Mouse (Mus musculus) limb, embryonic 13.5 days (tissue): ENCODE results near the gene Ppt2. TPM values are rescaled to one million over a fixed set of nuclear protein-coding genes. Genes with fewer than 3 reads are reported as not detected.
A peak's percentile ranks its signal among the peaks of the same experiment; 100 is the strongest.

Source experiments
- ATAC-seq: fragments of 200-750 bp; cut with Nextera tagmentation; 2 replicates; pipeline ENCODE4 v1.8.0; 2017; ENCODE audit warnings: low read depth, moderate number of reproducible peaks, moderate TSS enrichment; ENCODE audit not compliant: low FRiP score
- H3K27ac ChIP-seq: fragments of 300-500 bp; sonication (generic); 2 replicates; pipeline ENCODE4 v1.5.1; 2015; ENCODE audit warnings: inconsistent platforms, mild to moderate bottlenecking, moderate library complexity
- H3K27me3 ChIP-seq: fragments of 300-500 bp; sonication (generic); 2 replicates; pipeline ENCODE4 v1.6.1; 2015; ENCODE audit warnings: mild to moderate bottlenecking, inconsistent platforms
- H3K36me3 ChIP-seq: fragments of 300-500 bp; sonication (generic); 2 replicates; pipeline ENCODE4 v1.6.1; 2015; ENCODE audit warnings: inconsistent platforms, mild to moderate bottlenecking, moderate library complexity
- H3K4me1 ChIP-seq: fragments of 300-500 bp; sonication (generic); 2 replicates; pipeline ENCODE4 v1.6.1; 2015; ENCODE audit warnings: inconsistent platforms
- H3K4me2 ChIP-seq: fragments of 300-500 bp; sonication (generic); replicated peaks from 2 replicates; pipeline ENCODE4 v1.6.1; 2015; ENCODE audit warnings: inconsistent platforms, mild to moderate bottlenecking, moderate library complexity
- H3K4me3 ChIP-seq: fragments of 300-500 bp; sonication (generic); 2 replicates; pipeline ENCODE4 v1.5.1; 2015; ENCODE audit warnings: moderate library complexity, mild to moderate bottlenecking, inconsistent platforms
- H3K9ac ChIP-seq: fragments of 300-500 bp; sonication (generic); 2 replicates; pipeline ENCODE4 v1.6.1; 2015; ENCODE audit warnings: mild to moderate bottlenecking, inconsistent platforms
- H3K9me3 ChIP-seq: fragments of 300-500 bp; sonication (generic); 2 replicates; pipeline ENCODE4 v1.6.1; 2016; ENCODE audit warnings: inconsistent platforms
- WGBS: fragments of 180-500 bp; shearing (Covaris S2); methylation state at CpG from one replicate; pipeline ENCODE4 v1.1.7; 2015; 5-methylcytosine and 5-hydroxymethylcytosine counted together
- polyA plus RNA-seq: library from polyadenylated mRNA; unstranded; fragments of >200 nt; fragmentation: Nextera tagmentation; extraction: Ambion mirVana; gene quantifications from 2 replicates; pipeline ENCODE4 v1.2.1, GENCODE M21; 2015

The Ppt2 gene
- polyA plus RNA-seq, 1 experiment from 2014 or later, result 24.4 TPM

DNA sequence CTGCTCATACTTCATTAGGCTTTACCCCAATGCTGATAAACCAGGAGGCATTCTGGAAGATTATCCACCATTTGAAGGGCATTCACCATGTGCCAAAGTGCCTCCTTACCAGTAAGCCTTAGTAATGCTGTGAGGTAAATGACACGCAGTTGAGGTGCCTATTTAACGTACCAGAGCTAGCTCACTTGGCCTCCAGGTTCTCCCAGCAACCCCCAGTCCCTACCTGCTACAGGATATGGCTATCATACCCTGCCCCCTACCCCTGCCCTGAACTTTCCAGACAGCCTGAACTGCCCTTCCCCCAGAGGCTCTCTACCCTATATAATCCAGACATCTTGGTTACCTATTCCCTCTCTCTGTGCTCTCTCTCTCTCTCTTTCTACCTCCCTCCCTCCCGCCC lies 39.5 kb downstream of the Ppt2 start:
- WGBS, result 37% methylated on average over 3 of the region's 3 CpGs
- Histone ChIP-seq H3K27ac (peak overlapping the region; percentile 98; the same call in 1 of the 2 replicates), H3K4me1 (peaks cover 55% of the 10 kb centered on the region)

DNA sequence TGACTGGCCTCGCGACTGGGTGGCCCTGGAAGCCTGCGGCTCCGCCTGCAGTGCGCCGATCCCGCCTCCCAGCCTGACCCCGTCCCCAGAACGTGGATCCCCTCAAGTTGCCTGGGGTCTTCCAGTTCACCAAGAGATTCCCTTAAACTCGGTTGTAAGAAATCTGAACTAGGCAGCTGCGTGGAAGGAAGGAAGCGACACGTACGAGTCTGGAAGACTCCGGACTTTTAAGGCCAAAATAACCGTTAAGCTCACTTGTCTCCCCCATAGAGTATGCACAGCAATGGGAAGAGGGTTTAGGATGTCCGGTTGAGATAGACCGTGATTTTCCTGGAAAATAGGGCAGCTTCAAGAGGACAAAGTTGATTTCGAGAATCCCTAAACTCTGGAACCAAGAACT lies 40.5 kb downstream of the Ppt2 start:
- no peaks in the 10 kb centered on the region for H3K36me3 ChIP-seq
- peak overlapping the region; percentile 75 for H3K4me3 ChIP-seq
- H3K9ac ChIP-seq, result peak overlapping the region; percentile 94
- H3K4me1 ChIP-seq, result peaks cover 49% of the 10 kb centered on the region
- no peaks in the 10 kb centered on the region for H3K9me3 ChIP-seq
- 4% methylated on average over 19 of the region's 19 CpGs for WGBS
- peak overlapping the region; percentile 98 for H3K27ac ChIP-seq
- peak overlapping the region; percentile 98 for H3K4me2 ChIP-seq
- no peaks in the 10 kb centered on the region for H3K27me3 ChIP-seq
- no peak for ATAC-seq

More for the DNA sequence above, 39.5 kb downstream of the Ppt2 start:
- Histone ChIP-seq H3K9me3 (no peaks in the 10 kb centered on the region), H3K4me3 (no peak overlapping the region), H3K9ac (no peak overlapping the region), H3K27me3 (no peaks in the 10 kb centered on the region), H3K4me2 (peak overlapping the region; percentile 98), H3K36me3 (no peaks in the 10 kb centered on the region)
- no peak for ATAC-seq

DNA sequence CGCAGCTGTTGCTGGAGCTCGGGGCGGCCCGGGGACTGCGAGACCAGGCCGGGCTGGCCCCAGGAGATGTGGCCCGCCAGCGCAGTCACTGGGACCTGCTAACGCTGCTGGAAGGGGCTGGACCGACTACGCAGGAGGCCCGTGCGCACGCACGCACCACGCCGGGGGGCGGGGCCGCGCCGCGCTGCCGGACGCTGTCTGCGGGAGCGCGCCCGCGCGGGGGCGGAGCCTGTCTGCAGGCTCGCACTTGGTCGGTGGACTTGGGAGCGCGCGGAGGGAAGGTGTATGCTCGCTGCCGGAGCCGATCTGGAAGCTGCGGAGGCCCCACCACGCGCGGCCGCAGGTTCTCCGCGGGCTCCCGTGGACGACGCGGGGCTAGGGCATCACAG lies 40.9 kb downstream of the Ppt2 start:
- Histone ChIP-seq H3K27me3 (no peaks in the 10 kb centered on the region), H3K27ac (peak overlapping the region; percentile 98), H3K4me1 (peaks cover 49% of the 10 kb centered on the region), H3K4me3 (peak overlapping the region; percentile 75), H3K9me3 (no peaks in the 10 kb centered on the region), H3K36me3 (no peaks in the 10 kb centered on the region), H3K9ac (peak overlapping the region; percentile 94), H3K4me2 (peak overlapping the region; percentile 98)
- under 1% methylated on average over 48 of the region's 50 CpGs for WGBS
- peak; percentile 86 for ATAC-seq

DNA sequence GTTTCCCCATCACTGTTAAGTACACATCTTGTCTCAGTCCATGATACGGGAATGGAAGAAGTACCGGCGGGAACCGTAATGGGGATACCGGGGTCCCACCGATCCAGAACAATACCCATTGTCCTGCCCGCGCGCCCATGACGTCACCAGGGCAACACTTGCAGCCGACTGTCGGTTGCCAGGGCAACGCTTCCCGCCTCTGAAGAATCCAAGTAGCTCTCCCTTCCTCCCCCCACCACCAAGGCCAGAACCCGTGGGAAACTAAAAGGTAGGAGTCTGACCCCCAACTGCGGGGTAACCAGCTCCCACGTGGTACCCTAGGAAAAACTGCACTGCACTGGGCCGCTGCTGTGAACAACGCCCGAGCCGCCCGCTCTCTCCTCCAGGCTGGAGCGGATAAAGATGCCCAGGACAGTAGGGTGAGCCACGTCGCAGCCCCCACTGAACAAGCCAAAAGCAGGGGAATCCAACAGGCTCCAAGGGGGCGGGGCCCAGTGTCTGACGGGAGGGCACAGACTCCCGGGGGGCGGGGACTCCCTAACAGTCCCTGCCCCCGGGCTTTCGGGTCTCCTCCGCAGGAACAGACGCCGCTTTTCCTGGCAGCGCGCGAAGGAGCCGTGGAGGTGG lies 41.4 kb downstream of the Ppt2 start:
- Histone ChIP-seq H3K27me3 (no peaks in the 10 kb centered on the region), H3K9ac (peak overlapping the region; percentile 94), H3K4me3 (peak overlapping the region; percentile 75), H3K36me3 (no peaks in the 10 kb centered on the region), H3K27ac (peak overlapping the region; percentile 98), H3K9me3 (no peaks in the 10 kb centered on the region), H3K4me2 (peak overlapping the region; percentile 98), H3K4me1 (peaks cover 49% of the 10 kb centered on the region)
- under 1% methylated on average over 38 of the region's 38 CpGs for WGBS
- peak; percentile 85 for ATAC-seq

DNA sequence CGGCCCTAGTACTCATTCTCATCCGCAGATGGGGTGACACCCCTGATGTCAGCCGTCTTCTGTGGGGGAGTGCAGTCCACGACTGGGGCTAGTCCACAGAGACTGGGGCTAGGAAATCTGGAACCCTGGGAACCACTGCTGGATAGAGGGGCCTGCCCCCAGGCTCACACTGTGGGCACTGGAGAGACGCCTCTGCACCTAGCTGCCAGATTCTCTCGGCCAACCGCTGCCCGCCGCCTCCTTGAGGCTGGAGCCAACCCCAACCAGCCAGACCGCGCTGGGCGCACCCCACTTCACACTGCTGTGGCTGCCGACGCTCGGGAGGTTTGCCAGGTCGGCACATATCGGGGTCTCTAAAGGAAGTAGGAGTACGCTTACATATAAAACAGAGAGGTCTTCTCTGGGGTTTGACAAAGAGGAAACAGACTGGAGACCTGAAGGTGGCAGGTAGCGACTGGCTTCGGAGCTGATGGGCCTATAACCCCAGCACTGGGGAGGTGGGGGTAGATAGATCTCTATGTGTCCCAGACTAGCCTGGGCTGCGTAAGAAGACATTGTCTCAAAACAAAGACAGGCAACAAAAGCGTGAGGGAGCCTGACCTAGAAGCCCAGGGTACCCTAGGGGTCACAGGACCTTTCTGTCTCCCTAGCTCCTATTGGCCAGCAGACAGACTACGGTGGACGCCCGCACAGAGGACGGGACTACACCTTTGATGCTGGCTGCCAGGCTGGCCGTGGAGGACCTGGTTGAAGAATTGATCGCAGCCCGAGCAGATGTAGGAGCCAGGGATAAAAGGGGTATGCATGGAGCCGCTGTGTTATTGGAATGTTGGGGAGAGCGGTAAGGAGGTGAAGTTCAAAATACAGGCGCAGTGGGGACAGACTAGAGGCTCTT lies 42.2 kb downstream of the Ppt2 start:
- no peaks in the 10 kb centered on the region for H3K9me3 ChIP-seq
- WGBS, result 24% methylated on average over 32 of the region's 32 CpGs
- H3K4me2 ChIP-seq, result peak overlapping the region; percentile 98
- peak overlapping the region; percentile 94 for H3K9ac ChIP-seq
- H3K27me3 ChIP-seq, result no peaks in the 10 kb centered on the region
- peak overlapping the region; percentile 75 for H3K4me3 ChIP-seq
- H3K4me1 ChIP-seq, result peaks cover 43% of the 10 kb centered on the region
- H3K27ac ChIP-seq, result peak overlapping the region; percentile 98
- ATAC-seq, result no peak; the same call in 1 of the 2 replicates
- no peaks in the 10 kb centered on the region for H3K36me3 ChIP-seq

DNA sequence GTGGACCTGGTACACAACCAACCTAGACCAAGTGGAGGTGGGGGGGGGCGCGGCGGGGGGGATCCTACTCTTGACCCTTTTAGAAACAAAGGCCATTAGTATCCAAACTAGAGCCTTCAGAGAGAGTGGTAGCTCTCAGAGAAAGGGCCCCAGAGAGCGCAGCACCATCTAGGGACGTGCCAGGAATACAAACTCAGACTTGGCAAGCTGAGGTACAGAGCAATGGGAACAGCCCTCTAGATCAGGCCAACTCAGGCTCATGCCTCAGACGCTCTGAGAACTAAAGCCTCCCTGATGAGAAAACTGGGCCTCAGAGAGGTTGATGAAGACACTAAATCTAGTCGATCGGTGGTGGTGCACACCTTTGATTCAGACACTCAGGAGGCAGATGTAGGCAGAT lies 43.2 kb downstream of the Ppt2 start:
- no peak for ATAC-seq
- Histone ChIP-seq H3K27ac (no peak overlapping the region), H3K9me3 (no peaks in the 10 kb centered on the region), H3K4me1 (peaks cover 33% of the 10 kb centered on the region), H3K4me3 (no peak overlapping the region), H3K9ac (no peak overlapping the region), H3K4me2 (no peak overlapping the region), H3K27me3 (no peaks in the 10 kb centered on the region), H3K36me3 (no peaks in the 10 kb centered on the region)
- 92% methylated on average over 8 of the region's 8 CpGs for WGBS

DNA sequence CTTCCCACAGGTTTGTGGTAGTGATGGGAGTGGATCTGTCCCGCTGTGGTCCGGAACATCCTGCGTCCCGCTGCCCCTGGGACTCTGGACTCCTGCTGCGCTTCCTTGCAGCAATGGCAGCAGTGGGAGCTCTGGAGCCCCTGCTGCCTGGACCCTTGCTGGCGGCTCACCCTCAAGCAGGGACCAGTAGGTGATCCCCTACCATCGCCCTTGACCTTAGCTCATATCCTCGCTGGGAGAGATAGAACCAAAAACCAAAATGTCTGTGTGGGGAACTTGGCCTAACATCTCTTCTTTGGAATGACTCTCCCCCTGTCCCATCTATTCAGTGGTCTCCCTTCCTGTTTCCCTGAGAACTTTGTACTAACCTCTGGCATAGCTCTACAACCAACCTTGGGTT lies 44.5 kb downstream of the Ppt2 start:
- no peaks in the 10 kb centered on the region for H3K9me3 ChIP-seq
- no peak overlapping the region for H3K9ac ChIP-seq
- no peak for ATAC-seq
- no peaks in the 10 kb centered on the region for H3K36me3 ChIP-seq
- H3K4me3 ChIP-seq, result no peak overlapping the region
- H3K4me2 ChIP-seq, result no peak overlapping the region
- H3K27me3 ChIP-seq, result no peaks in the 10 kb centered on the region
- peaks cover 20% of the 10 kb centered on the region for H3K4me1 ChIP-seq
- WGBS, result 87% methylated on average over 8 of the region's 8 CpGs
- H3K27ac ChIP-seq, result no peak overlapping the region

GRCm38 (mm10) chr17:34583397-34583796 lies 44.9 kb downstream of the Ppt2 start:
- H3K36me3 ChIP-seq, result no peaks in the 10 kb centered on the region
- H3K9ac ChIP-seq, result no peak overlapping the region
- H3K4me3 ChIP-seq, result no peak overlapping the region
- H3K4me2 ChIP-seq, result no peak overlapping the region
- H3K27me3 ChIP-seq, result no peaks in the 10 kb centered on the region
- H3K27ac ChIP-seq, result no peak overlapping the region
- WGBS, result 64% methylated on average over 7 of the region's 7 CpGs
- no peak for ATAC-seq
- H3K4me1 ChIP-seq, result peaks cover 16% of the 10 kb centered on the region
- no peaks in the 10 kb centered on the region for H3K9me3 ChIP-seq

- H3K36me3 ChIP-seq, result no peaks in the 10 kb centered on the region
- H3K27ac ChIP-seq, result no peak overlapping the region
- no peaks in the 10 kb centered on the region for H3K9me3 ChIP-seq
- no peaks in the 10 kb centered on the region for H3K27me3 ChIP-seq
- no peak overlapping the region for H3K9ac ChIP-seq
- H3K4me2 ChIP-seq, result no peak overlapping the region
- H3K4me1 ChIP-seq, result peaks cover 9% of the 10 kb centered on the region
- no peak for ATAC-seq
- 86% methylated on average over 12 of the region's 12 CpGs for WGBS
- no peak overlapping the region for H3K4me3 ChIP-seq
Measured at GRCm38 (mm10) chr17:34582528-34582927, 45.8 kb downstream of the Ppt2 start.

GRCm38 (mm10) chr17:34578070-34578469 lies 50.2 kb downstream of the Ppt2 start:
- Histone ChIP-seq H3K4me2 (no peak overlapping the region), H3K4me3 (no peak overlapping the region), H3K36me3 (no peaks in the 10 kb centered on the region), H3K27ac (no peak overlapping the region), H3K9me3 (no peaks in the 10 kb centered on the region), H3K4me1 (peaks cover 7% of the 10 kb centered on the region), H3K9ac (no peak overlapping the region), H3K27me3 (no peaks in the 10 kb centered on the region)
- no peak for ATAC-seq
- 83% methylated on average over 3 of the region's 3 CpGs for WGBS

GRCm38 (mm10) chr17:34576577-34576976 lies 51.7 kb downstream of the Ppt2 start:
- H3K4me3 ChIP-seq, result no peak overlapping the region
- H3K9ac ChIP-seq, result no peak overlapping the region
- no peaks in the 10 kb centered on the region for H3K36me3 ChIP-seq
- 56% methylated on average over 5 of the region's 5 CpGs for WGBS
- H3K27ac ChIP-seq, result no peak overlapping the region
- no peaks in the 10 kb centered on the region for H3K9me3 ChIP-seq
- H3K27me3 ChIP-seq, result no peaks in the 10 kb centered on the region
- peaks cover 7% of the 10 kb centered on the region for H3K4me1 ChIP-seq
- H3K4me2 ChIP-seq, result no peak overlapping the region
- ATAC-seq, result no peak

DNA sequence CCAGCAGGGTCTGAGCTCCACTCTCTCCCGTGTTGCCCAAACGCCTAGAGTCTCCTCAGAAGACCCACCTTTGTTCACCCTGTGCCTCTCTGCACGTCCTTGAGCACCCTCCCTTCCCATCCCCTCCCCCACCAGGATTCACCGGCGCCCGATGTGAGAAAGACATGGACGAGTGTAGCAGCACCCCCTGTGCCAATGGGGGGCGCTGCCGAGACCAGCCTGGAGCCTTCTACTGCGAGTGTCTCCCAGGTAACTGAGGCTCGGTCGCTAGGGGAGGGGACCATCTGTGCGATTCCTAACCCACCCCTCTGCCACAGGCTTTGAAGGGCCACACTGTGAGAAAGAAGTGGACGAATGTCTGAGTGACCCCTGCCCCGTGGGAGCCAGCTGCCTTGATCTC lies 55.9 kb downstream of the Ppt2 start:
- H3K9ac ChIP-seq, result no peak overlapping the region
- H3K36me3 ChIP-seq, result no peaks in the 10 kb centered on the region
- H3K9me3 ChIP-seq, result no peaks in the 10 kb centered on the region
- 14% methylated on average over 15 of the region's 15 CpGs for WGBS
- H3K4me2 ChIP-seq, result no peak overlapping the region
- H3K4me1 ChIP-seq, result peaks cover 7% of the 10 kb centered on the region
- peaks cover 7% of the 10 kb centered on the region; the same call in 1 of the 2 replicates for H3K27me3 ChIP-seq
- H3K27ac ChIP-seq, result no peak overlapping the region
- no peak for ATAC-seq
- no peak overlapping the region for H3K4me3 ChIP-seq
